Mouse (Mus musculus): ENCODE results near the gene Bpifb3. TPM values are rescaled to one million over a fixed set of nuclear protein-coding genes. Genes with fewer than 3 reads are reported as not detected.

Gene Bpifb3
- polyA plus RNA-seq, 1 experiment: 0.04 TPM

Other genes starting within 250 kb of the Bpifb3 start
- 0.06 and 0.11 TPM in 2 replicates for gene Dnmt3c, start 221.6 kb upstream of the Bpifb3 start, polyA plus RNA-seq (2012; rRNA removed)
- gene Mapre1, start 177.0 kb upstream of the Bpifb3 start, polyA plus RNA-seq (2012; rRNA removed): 25.6 and 31.7 TPM in 2 replicates
- 0.12 and 0.23 TPM in 2 replicates for gene Efcab8, start 138.3 kb upstream of the Bpifb3 start, polyA plus RNA-seq (2012; rRNA removed)
- not detected in 2 replicates for gene Sun5, start 47.1 kb upstream of the Bpifb3 start, polyA plus RNA-seq (2012; rRNA removed)
- 0.21 and 0.22 TPM in 2 replicates for gene Bpifb2, start 43.2 kb upstream of the Bpifb3 start, polyA plus RNA-seq (2012; rRNA removed)
- 0.44 and 2.0 TPM in 2 replicates for gene Bpifb6, start 17.8 kb upstream of the Bpifb3 start, polyA plus RNA-seq (2012; rRNA removed)
- gene Bpifb4, start 20.0 kb downstream of the Bpifb3 start, polyA plus RNA-seq (2012; rRNA removed): 1.5 and 9.4 TPM in 2 replicates
- not detected in 2 replicates for gene Bpifa6, start 56.7 kb downstream of the Bpifb3 start, polyA plus RNA-seq (2012; rRNA removed)
- not detected in 2 replicates for gene Bpifa2, start 90.0 kb downstream of the Bpifb3 start, polyA plus RNA-seq (2012; rRNA removed)
- not detected in 2 replicates for gene Bpifa3, start 212.1 kb downstream of the Bpifb3 start, polyA plus RNA-seq (2012; rRNA removed)
- not detected in 2 replicates for gene Bpifa1, start 224.7 kb downstream of the Bpifb3 start, polyA plus RNA-seq (2012; rRNA removed)
- not detected in 2 replicates for gene Bpifa5, start 244.4 kb downstream of the Bpifb3 start, polyA plus RNA-seq (2012; rRNA removed)